Mouse (Mus musculus) gastrocnemius, adult 8-10 months (tissue): ENCODE results near the gene Trim47. TPM values are rescaled to one million over a fixed set of nuclear protein-coding genes. Genes with fewer than 3 reads are reported as not detected.
A peak's percentile ranks its signal among the peaks of the same experiment; 100 is the strongest.

ENCODE experiments used
- DNase-seq, 2 experiments: peaks; one replicate each; pipeline ENCODE4 v3.0.0; 2022; ENCODE audit warnings: low spot score in 2 of 2
- total RNA-seq, 4 experiments: library from RNA; stranded (reverse); gene quantifications; 2 replicates each; pipeline ENCODE4 v1.2.4; 2022

The Trim47 gene
- total RNA-seq, 4 experiments from 2014 or later, result 5.7 to 7.6 (median 6.3) TPM

GRCm38 (mm10) chr11:116088741-116089394 is 38.1 kb downstream of the Trim47 start:
- no peak for DNase-seq

GRCm38 (mm10) chr11:116088188-116088587 is 38.8 kb downstream of the Trim47 start:
- DNase-seq, result no peak

- peak; percentile 77 for DNase-seq
Measured at GRCm38 (mm10) chr11:116087194-116088130, 39.5 kb downstream of the Trim47 start.

GRCm38 (mm10) chr11:116086258-116087193 is 40.5 kb downstream of the Trim47 start, which contains the start of gene Wbp2:
Gene Wbp2 (minus strand): TSS chr11:116086995.
- DNase-seq, result peak; percentile 96 to 97

- DNase-seq, result no peak
Measured at GRCm38 (mm10) chr11:116084166-116084565, 42.8 kb downstream of the Trim47 start.

- no peak for DNase-seq
Measured at GRCm38 (mm10) chr11:116083096-116083672, 43.8 kb downstream of the Trim47 start.

- peak in 1 of 2 experiments; percentile 34 for DNase-seq
Measured at GRCm38 (mm10) chr11:116081081-116081480, 45.9 kb downstream of the Trim47 start.

- no peak for DNase-seq
Measured at GRCm38 (mm10) chr11:116079511-116079910, 47.5 kb downstream of the Trim47 start.

GRCm38 (mm10) chr11:116078676-116079320 is 48.2 kb downstream of the Trim47 start:
- DNase-seq, result no peak

- DNase-seq, result no peak
Measured at GRCm38 (mm10) chr11:116078221-116078620, 48.8 kb downstream of the Trim47 start.

GRCm38 (mm10) chr11:116077446-116078204 is 49.4 kb downstream of the Trim47 start, which contains the start of gene Unc13d:
Gene Unc13d (minus strand): TSS chr11:116077961.
- DNase-seq, result no peak

- no peak for DNase-seq
Measured at GRCm38 (mm10) chr11:116076836-116077235, 50.2 kb downstream of the Trim47 start.

GRCm38 (mm10) chr11:116076266-116076540 is 50.8 kb downstream of the Trim47 start:
- no peak for DNase-seq

GRCm38 (mm10) chr11:116075539-116076265 is 51.3 kb downstream of the Trim47 start:
- DNase-seq, result no peak

GRCm38 (mm10) chr11:116074436-116074991 is 52.5 kb downstream of the Trim47 start:
- DNase-seq, result no peak

- DNase-seq, result no peak
Measured at GRCm38 (mm10) chr11:116072608-116073007, 54.4 kb downstream of the Trim47 start.

GRCm38 (mm10) chr11:116071510-116071909 is 55.5 kb downstream of the Trim47 start:
- no peak for DNase-seq

GRCm38 (mm10) chr11:116065345-116065744 is 61.7 kb downstream of the Trim47 start:
- no peak for DNase-seq
